Mouse (Mus musculus): ENCODE data around the gene Tmem30b.

- TF ChIP-seq CTCF (IDR thresholded peaks at IDR 0.05; ENCODE audit: insufficient read depth, low read depth, low read length), result no peak
- no peak for TF ChIP-seq POLR2A (IDR thresholded peaks at IDR 0.05; ENCODE audit: insufficient read depth, low read depth, low read length)
Measured at GRCm38 (mm10) chr12:73493929-73494530, 52.2 kb downstream of the Tmem30b start.
